Mouse (Mus musculus) olfactory bulb, adult 2 months (tissue): Measurements from ENCODE around the gene Alox12.

Experiments
- CTCF ChIP-seq: fragments of 200-500 bp; IDR thresholded peaks from 2 replicates; pipeline ENCODE4 v1.5.1; 2012; ENCODE audit warnings: low read depth, mild to moderate bottlenecking, low read length, moderate library complexity; ENCODE audit not compliant: insufficient read depth
- POLR2A ChIP-seq: fragments of 200-500 bp; IDR thresholded peaks from 2 replicates; pipeline ENCODE4 v1.6.1; 2012; ENCODE audit warnings: mild to moderate bottlenecking, low read depth, low read length, moderate library complexity; ENCODE audit not compliant: insufficient read depth

GRCm38 (mm10) chr11:70284757-70285156, 29.6 kb upstream of the Alox12 start:
- TF ChIP-seq CTCF: no peak
- no peak for TF ChIP-seq POLR2A
